Mouse (Mus musculus) spleen, adult 18-20 months (tissue): ENCODE measurements around the gene Dscam.

ENCODE experiments used
- DNase-seq, 2 experiments: peaks; one replicate each; pipeline ENCODE4 v3.0.0; 2022; ENCODE audit warnings: mixed read lengths in 2 of 2

Dscam gene

DNA sequence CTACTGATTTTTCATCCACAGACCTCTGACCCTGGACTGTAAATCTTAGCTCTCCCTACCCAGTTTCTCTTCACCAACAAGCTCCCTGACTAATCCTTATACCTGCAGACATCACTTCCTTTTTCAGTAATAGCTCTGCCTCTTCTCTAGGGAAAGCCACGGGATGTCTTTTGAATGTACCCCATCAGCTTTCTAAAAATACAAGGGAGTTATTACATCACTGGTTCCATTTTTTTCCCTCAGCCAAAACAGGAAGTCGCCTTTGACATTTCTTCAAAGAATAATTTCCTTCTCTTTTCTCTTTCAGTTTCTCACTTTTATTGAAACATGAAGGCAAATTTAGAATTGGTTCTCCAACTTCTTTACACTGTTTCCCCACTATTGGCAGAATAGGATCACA, 67.5 kb downstream of the Dscam start:
- DNase-seq: no peak

DNA sequence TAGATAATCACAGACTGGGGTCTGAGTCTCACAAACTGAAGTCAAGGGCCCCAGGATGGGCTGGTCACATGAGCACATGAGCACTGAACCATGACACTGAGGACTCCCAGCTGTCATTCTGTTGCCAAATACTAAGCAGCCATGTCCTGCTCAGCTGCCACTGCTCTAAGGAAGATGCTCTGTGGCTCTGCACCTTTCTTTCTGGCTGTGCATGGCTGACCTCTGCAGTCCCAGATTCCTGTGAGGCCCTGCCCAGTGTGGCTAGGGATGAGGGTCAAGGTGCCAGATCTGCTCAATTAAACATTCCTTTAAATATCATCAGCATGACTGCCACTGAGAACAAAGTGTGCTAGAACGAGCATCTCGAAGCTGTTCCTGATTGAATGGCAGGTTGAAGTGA, 70.5 kb downstream of the Dscam start:
- DNase-seq: no peak

DNA sequence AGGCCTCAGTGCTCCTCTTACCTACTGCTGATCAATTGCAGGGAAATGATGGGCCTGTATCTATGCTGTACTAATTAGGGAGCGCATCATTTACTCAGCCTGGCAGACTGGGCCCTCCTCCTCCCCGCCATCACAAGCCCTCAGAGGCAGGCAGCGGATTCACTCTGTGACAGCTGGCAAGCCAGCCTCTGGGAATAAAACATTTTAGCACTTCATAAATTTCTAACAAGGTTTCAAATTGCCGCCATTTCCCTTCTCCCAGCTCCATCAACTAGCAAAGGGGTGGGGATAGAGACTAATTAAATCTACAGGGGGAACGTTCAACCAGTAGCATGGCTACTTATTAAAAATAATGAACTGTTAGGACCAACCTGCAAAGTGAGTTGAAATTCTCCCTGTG, 72.0 kb downstream of the Dscam start:
- DNase-seq: no peak

DNA sequence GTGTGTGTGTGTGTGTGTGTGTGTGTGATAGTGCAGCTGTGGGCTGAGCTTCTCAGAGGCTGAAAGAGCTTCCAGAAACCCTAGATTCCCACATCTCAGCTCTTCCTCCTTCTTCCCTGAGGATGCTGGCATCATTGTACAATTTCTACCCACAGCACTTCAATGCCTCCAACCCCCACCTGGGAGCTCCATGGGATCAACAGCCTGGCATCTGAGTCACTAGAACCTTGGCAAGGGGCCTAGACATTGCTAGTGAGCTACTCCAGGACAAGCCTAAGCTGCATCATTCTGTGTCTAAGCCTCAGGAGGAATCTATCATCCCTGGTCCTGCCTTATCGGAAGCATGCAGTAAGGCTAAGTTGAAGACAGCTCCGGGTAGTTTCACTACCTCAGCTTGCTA, 73.8 kb downstream of the Dscam start:
- DNase-seq: no peak

DNA sequence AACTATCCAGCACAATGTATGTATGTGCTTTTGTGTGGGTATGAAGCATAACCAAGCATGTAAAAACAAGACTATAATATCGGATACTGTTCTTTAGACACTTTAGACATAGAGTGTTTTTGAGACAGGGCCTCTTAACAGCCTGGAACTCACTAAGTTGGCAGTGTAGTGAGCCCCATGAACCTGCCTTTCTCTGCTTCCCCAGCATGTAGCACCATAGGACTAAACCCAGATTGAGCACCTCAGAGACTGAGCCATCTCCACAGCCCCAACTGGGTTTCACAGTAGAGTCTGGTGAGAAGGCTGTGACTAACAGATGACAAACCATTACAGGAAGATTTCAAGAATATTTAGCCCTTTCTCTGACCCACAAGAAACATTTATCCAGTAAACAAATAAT, 75.1 kb downstream of the Dscam start:
- no peak for DNase-seq

DNA sequence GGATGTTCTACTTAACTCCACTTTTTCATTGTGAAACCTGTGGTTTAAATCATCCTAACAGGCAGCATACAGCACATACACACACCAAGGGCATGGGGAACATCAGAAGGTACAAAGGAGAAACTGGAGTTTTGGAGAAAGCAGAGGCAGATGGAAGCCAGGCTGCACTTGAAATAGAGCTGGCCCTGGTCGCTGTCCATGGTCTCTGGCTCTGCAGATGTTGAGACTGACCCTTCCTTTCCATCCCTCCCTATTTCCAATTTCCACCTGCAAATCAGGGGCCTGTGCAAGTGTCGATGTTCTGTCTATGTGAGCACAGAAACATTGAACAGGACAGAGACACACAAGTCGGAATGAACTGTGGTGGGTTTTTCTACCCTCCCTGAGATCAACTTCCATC, 81.2 kb downstream of the Dscam start:
- DNase-seq: no peak

DNA sequence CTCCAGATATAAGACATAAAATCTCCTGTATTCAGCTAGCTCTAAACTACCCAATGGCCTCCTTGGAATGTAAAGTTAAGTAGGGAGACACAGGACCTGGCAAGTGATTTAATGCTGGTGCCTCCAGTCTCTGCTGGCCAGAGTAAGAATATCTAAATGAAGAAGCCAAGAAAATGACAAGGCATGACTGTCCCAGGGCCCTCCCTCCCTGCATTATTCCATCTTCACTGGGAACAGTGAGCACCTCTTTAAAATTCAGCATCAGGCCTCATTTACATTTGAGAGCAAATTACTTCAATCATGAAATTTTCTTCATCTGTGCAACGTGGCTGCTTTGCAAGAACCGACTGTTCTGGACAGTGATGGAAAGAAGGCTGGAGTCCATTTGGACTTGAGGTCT, 86.9 kb downstream of the Dscam start:
- DNase-seq: no peak

DNA sequence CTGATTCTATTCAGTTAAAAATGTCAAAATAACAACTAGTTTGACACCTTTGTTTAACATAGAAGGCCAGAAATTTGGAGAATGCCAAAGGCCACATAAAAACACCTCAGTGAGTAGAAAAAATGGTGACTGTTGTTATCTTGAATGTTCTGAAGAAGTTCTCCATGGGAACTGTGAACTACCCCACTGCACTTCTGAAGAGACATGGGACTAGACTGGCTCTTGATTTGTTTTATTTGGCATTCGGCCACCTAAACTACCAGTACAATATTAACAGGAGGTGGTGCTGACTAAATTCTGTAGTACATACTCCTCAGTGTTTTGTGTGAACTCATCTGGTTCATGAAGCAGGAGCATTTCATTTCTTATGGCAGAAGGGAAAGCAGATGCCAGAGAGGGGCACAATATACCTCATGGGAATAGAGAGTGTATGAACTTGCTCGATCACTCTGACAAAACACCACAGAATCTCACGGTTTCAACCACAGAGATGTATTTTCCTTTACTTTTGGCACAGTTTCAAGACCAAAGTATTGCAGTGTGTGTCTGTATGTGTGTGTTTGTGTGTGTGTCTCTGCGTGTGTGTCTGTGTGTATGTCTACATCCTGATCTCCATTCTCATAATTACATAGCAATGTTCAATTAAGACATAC, 94.5 kb downstream of the Dscam start:
- no peak for DNase-seq

DNA sequence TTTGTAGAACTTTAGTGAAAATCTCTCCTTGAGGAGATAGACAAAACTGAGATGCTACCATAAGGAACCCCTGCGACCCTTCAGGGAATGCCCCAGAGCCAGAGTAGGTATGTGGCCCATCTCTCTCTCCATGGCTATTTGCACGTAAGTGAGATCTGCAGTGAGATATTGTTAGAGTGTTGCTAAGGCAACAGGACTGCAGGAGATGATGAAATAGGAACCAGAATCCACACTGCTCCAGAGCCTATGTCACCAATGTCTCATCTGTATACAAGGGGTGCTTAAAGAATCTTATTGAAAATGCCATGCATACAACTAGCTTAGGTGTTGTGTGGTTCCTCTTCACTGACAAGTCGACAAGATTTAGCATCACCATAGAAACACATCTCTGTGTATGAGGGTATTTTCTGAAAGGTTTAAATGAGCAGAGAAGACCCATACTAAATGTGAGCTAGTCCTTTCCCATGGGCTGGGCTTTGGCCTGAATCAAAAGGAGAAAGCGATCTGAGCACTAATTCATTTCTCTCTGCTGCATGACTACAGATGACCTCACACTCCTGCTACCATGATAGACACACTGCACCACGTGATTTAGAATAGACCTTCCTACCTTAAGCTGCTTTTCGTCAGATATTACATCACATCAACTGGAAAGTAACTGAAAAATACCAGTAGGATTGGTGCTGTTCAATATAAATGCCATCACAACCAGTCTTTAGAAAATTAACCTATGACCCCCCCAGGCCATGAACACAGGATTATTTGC, 95.2 kb downstream of the Dscam start:
- no peak for DNase-seq

DNA sequence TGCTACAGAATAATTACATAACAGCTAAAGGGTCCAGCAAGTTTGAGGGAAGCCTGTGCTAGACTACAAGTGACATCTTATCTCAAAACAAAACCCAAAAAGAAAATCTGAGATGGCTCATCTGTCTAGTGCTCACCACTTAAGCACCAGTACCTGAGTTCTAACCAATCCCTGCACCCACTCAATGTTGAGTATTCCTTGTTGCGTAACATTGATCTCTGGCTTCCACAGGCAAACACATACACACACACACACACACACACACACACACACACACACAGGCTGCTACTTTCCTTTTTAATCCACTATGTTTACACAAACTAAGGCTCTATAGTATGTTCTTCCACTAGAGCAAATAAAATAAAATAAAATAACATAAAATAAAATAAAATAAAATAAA, 96.7 kb downstream of the Dscam start:
- no peak for DNase-seq

DNA sequence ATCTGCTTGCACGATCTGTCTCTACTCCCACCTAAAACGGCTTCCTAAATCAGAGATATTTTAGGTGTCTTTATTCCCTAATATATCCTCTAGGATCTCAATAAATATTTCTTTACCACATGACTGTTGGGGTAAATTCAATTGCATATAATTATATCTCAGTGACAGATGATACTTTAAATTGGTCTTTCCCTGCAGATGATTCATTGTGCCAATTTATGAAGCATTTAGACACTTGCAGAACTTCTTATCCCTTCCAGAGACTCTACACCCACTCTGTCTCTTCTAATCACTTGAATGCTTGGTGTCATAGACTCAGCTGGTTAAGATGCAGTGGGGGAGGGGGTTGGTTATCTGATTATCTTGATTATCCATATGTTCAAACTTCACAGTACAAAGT, 97.9 kb downstream of the Dscam start:
- DNase-seq: no peak

DNA sequence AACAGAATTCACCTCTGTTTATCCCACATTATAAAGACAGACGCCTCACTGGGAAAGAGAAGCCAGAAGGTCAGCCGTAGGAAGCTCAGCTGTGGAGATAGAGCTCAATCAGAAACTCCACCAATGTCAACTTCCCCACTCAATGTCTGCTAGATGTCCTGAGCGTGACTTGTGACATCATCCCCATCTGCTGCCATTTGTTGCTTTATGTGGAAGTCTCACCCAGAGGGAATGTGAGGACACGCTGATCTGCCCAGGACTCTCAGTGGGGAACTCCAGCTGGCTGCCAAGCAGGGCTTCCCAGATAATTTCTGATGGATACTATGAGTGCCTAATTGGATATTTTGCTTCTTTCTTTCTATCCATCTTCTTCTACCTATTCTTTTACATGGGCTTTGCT, 103.7 kb downstream of the Dscam start:
- DNase-seq: no peak

DNA sequence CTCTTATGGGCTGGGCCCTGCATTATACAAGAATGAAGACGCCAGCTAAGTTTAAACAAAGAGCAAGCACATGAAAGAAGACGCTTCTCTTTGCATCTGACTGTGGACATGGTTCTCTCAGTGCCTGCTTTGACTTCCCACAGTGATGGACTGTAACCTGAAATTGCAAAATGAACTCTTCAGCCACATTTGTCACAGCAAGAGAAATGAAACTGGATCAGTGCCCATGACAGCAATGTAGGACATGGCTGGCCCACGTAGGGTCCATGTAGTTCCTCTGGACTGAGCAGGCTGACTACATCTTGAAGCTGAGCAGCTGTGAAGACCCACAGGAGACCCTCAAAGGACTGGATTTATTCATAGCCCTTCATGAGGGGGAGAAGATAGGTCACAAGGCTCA, 108.3 kb downstream of the Dscam start:
- DNase-seq: no peak

DNA sequence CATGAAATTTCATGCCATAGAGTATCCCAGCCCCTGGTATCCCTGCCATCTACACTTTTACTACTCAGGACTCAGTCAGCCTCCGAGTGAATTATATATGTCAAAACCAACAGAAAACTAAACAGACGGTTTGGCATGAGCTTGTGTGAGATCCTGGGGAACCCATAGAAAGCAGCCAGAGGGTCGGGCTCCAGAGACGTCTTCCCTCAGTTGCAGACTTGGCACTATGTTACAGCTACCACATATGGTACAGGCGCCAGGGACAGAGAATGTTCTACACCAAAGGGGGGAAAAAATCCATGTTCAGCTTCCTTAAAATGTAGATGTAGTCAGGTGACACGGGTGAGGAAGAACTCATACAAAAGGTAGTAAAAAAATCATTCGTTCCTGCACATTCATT, 109.2 kb downstream of the Dscam start:
- no peak for DNase-seq

DNA sequence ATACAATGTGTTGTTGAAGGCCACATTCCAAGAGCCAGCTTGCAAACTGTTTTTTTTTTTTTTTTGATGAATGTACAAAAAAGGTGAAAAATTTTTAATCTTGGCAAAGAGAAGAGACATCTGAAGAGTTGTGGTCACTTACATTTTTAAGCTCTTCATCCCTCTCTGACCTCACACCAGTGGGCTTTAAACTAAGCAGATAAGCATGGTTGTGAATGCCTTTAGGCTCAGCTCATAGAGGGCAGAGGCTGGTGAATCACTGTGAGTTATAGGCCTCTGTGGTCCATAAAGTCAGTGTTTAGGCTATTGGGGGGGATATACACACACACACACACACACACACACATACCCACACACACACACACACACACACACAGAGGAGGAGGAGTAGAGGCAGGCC, 109.8 kb downstream of the Dscam start:
- no peak for DNase-seq

DNA sequence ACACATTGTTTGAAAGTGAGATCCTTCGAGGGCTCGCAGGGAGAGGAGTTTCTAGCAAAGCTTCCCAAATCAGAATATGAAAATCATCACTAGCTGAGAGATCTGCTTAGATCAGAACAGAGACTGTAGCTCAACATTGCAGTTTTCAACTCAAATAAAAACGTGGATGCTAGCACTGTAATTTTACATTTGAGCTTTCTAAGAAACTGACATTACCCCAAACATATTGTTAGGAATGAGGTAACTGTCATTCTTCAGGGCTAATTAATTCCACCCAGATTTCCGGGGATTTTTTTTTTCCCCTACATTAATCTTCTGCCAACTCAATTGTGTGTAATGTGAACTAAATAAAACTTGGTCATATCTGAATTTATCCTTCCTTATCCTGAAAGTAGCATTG, 110.3 kb downstream of the Dscam start:
- no peak for DNase-seq

DNA sequence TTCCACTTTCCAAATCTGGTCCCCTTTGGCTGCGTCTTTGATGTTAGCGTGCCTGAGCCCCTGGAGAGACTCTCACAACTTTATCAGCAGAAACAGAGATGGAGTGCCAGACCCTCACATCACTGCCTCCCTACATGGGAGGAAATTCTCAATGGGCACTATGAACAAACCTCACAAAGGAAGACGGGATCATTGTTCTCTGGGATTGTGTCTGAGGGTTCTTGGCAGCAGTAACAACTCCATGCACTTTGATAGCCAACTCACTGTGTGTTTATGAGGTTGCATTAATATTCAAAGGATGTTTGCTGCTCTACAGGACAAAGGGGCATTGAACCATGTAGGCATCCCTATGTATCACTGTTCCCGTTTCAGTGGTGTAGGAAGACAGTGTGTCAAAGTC, 135.3 kb downstream of the Dscam start:
- DNase-seq: no peak

DNA sequence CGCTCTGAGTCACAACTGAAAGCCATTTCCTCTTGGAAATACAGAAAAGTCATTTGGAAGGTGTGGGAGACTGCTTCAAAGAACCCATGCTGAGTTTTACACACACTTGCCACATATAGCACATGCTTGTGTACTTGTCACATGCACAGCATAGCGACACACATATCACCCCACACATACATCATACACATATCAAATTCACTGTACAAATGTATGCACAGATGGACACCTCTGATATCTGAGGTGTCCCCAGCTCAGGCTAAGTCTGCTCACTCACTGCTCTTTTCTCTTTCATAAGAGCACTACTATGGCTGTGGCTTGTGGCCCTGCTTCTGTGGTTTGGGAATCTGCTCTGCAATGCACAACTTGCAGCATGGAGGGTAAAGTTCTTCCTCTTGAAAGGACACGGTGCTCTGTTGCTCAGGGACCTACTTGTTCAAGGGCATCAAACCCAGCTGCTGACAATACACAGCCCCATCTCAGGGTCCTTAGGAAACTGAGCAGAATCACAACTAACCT, 137.0 kb downstream of the Dscam start:
- DNase-seq: no peak

DNA sequence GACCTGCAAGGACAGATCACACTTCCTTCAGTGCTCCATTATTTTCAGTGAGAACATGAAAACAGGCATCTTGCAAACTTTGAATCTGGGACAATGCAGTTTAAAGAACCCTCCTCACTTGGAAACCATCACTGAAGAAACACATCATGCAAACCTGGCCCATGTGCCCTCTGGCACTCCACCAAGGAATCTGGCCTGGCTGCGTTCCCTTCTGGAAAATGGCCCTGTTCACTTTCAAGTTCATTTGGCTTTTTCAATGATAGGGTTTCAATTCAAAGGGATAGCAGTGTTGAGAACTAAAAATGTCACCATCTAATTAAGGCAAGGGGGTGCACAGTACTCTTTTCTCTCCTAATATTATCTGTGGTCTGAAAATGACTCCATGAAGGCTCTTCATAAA, 142.9 kb downstream of the Dscam start:
- DNase-seq: no peak

DNA sequence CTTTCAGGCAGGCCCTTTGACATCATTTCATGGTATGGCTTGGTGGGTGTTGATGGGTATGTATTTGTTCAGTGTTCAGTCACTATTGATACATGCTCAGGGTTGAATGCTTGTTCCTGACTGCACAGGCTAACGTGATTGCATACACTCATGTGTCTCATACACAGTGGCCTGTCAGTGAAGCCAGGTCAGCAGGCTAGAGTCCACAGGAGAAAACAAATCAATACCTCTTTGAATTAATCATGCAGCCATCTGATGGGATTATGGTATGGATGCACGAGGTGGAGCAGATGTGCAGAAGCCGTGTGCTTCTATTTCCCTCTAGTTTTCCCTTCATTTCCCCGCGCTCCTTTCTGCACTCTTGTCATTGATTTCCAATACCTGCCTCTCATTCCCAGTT, 143.7 kb downstream of the Dscam start:
- no peak for DNase-seq

DNA sequence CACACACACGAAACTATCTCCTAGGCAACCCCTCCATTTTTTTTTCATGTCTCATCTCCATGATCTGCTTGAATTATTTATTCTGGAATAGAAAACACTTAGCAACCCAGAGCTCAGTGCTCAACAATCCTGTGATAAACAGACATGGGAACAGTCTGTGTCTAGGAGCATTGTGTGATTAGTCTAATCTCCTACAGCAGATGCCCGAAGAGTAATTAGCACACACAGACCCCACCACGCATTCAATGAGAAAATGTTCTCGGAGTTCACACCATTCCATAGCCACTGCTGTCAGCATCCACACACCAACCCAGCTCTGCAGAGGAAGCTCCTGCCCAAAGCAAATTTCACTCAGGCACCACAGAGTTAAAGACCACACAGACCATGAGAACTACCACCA, 146.1 kb downstream of the Dscam start:
- DNase-seq: no peak

DNA sequence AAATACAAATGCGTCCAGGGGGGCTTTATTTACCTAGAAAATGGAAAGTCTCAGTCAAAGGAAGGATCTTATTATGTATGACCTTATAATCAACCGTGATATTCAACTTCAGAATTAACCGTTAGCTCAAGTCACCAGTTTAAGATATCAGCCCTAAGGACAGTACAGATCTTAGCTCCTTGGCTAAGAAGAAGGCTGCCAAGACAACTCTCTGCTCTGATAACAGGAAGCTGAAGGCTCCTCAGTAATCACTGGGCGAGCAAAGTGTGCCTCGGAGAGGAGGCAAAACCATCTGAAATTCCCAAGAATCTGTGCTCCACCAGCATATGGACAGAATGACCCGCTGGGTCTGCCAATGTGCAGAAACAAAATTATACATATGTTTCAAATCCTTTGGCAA, 149.1 kb downstream of the Dscam start:
- no peak for DNase-seq

DNA sequence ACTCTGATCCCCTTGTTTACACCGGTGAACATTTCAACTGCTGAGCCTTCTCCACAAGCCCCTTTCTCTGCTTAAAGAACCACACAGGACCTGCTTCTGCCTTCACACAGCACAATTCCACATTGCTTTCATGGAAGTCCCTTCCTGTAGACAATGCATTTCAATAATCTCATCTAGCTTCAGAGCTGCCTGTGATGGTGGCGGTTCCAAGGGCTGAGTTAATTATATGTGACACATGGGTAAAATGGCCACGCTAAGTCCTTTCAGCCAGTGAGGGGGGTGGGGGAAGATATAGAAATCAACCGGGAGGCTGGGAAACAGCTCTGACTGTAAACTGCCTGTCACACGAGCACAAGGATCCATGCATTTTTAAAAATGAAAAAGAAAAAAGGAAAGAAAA, 152.2 kb downstream of the Dscam start:
- no peak for DNase-seq

DNA sequence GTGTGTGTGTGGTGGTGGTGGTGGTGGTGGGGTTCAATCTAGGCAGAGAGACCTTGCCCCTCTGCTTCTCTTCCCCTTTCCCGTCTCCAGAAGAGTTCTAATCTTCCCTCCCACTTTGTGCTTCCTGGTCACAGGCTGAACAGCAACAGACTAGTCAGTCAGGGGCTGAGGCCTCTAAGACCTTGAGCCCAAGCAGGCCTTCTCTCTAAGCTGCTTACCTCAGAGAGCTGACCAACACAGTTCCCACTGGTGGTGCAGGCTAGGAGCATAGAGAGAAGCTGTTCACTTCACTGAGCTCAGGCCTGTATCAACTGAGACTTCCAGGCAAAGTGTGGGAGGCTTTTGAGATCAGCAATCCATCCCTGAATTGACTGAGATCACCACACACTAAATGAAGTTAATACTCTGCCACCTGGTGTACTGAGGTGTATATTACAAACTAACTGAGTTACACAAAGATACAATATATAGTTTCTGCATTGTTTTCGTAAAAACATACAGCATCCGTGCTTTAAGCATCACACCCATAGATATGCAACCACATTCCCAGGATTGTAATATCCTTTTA, 153.3 kb downstream of the Dscam start:
- no peak for DNase-seq
